Mouse (Mus musculus) megakaryocyte-erythroid progenitor cell, adult 5 weeks (primary cell): ENCODE measurements around the gene Krt5. TPM values are rescaled to one million over a fixed set of nuclear protein-coding genes. Genes with fewer than 3 reads are reported as not detected.

Source experiments
- polyA plus RNA-seq: library from polyadenylated mRNA; stranded (reverse); fragments of >175 nt; gene quantifications from 2 replicates; pipeline ENCODE4 v1.2.3, GENCODE M21; 2012

Krt5 gene
- polyA plus RNA-seq, result not detected in 2 replicates

DNA sequence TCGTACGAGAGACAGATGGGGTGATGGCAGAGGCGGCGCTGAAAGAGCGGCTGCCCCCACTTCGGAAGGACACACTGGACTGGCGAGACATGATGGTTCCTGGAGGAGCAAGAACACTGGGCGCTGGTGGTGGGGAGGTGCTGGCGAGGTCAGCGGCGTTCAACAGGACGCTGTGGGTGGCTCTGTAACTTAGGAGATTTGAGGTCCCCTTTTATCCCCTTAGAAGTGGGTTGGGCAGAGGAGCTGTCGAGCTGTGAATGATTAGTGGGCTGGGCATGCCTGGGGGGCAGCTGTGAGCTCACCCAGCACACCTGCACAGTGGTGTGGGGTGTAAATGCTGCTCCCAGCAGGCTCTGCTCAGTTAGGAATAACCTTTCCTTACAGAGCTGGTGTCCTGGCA is at the start of gene Krt5:
TSS of gene Krt5 (minus strand) at position 179 of the 400 bp plus-strand sequence.

DNA sequence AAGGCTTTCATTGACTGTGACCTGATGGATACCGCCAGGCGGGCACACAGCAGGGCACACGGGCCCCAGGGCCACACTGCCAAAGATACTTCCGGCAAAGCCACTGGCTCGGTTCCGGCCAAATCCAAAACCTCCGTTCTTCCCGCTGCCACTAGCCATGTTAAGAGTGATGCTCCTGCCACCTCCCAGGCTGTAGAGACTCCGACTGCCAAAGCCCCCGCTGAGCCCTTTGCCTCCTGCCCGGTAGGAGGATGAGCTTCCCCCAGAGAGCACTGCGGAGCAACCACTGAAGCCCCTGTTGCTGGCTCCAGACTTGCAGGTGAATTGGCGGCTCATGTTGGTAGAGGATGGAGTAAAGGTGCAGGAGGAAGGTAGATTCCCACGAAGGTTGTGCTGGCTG is 30.0 kb upstream of the Krt5 start, which contains the start of gene Krt71:
TSS of gene Krt71 (minus strand) at position 399 of the 400 bp plus-strand sequence.

DNA sequence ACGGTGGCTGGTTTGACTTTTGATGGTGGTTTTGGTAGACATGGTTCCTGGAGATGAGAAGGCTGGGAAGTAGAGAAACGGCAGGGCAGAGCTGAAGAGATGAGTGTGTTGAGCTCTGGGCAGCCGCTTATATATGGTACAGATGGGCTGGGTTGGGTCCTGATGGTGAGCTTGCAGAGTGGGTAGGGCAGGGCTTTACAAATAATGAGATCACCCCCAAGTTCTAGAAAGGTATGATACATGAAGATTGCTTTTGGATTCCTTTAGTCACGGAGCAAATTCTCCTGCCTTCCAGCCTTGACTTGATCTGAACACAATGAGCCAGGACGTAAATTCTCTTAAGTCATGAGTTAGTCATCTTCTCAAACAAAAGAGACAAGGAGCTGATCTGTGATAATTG is 18.5 kb downstream of the Krt5 start, which contains the start of gene Krt6a:
TSS of gene Krt6a (minus strand) at position 101 of the 400 bp plus-strand sequence.

DNA sequence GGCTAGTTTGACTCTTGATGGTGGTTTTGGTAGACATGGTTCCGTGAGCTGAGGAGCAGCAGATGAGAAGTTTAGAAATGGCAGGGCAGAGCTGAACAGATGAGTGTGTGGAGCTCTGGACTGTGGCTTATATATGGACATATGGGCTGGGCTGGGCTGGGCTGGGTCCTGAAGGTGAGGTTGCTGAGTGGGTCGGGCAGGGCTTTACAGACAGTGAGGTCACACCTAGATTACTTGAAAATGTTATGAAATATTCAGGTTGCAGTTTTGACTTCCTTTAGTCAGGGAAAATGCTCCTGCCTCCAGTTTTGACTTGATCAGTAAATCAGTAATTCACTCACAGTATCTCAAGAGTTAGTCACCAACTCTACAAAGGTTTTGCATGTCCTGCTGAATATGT is 32.5 kb downstream of the Krt5 start, which contains the start of gene Krt6b:
TSS of gene Krt6b (minus strand) at position 101 of the 400 bp plus-strand sequence.

Other genes with a start within 250 kb of the Krt5 start
- gene Krt81, start 249.1 kb downstream of the Krt5 start, polyA plus RNA-seq, result not detected in 2 replicates
- gene Krt86, start 239.4 kb downstream of the Krt5 start, polyA plus RNA-seq, result 0.08 and 0.31 TPM in 2 replicates
- 0.38 and 0.40 TPM in 2 replicates for gene Krt83, start 221.4 kb downstream of the Krt5 start, polyA plus RNA-seq
- not detected in 2 replicates for gene Gm49425, start 195.6 kb downstream of the Krt5 start, polyA plus RNA-seq
- not detected in 2 replicates for gene Krt84, start 180.1 kb downstream of the Krt5 start, polyA plus RNA-seq
- not detected in 2 replicates for gene Krt82, start 162.2 kb downstream of the Krt5 start, polyA plus RNA-seq
- not detected in 2 replicates for gene Krt90, start 149.9 kb downstream of the Krt5 start, polyA plus RNA-seq
- not detected in 2 replicates for gene Krt75, start 139.0 kb downstream of the Krt5 start, polyA plus RNA-seq
- gene Gm5414, start 84.7 kb downstream of the Krt5 start, polyA plus RNA-seq, result not detected in 2 replicates
- not detected in 2 replicates for gene Gm5478, start 65.5 kb downstream of the Krt5 start, polyA plus RNA-seq
- gene Krt6b, start 32.6 kb downstream of the Krt5 start, polyA plus RNA-seq, result not detected in 2 replicates
- gene Krt6a, start 18.6 kb downstream of the Krt5 start, polyA plus RNA-seq, result not detected in 2 replicates
- gene Krt71, start 30.2 kb upstream of the Krt5 start, polyA plus RNA-seq, result not detected in 2 replicates
- gene Krt72, start 73.6 kb upstream of the Krt5 start, polyA plus RNA-seq, result not detected in 2 replicates
- gene Krt73, start 89.4 kb upstream of the Krt5 start, polyA plus RNA-seq, result not detected in 2 replicates
- gene Krt2, start 105.3 kb upstream of the Krt5 start, polyA plus RNA-seq, result not detected in 2 replicates
- gene Krt1, start 137.9 kb upstream of the Krt5 start, polyA plus RNA-seq, result 0.03 TPM in 1 of 2 replicates, not detected in the other
- not detected in 2 replicates for gene Krt77, start 156.8 kb upstream of the Krt5 start, polyA plus RNA-seq
- gene Krt76, start 180.0 kb upstream of the Krt5 start, polyA plus RNA-seq, result not detected in 2 replicates
- not detected in 2 replicates for gene Krt4, start 211.8 kb upstream of the Krt5 start, polyA plus RNA-seq
- gene Krt79, start 227.4 kb upstream of the Krt5 start, polyA plus RNA-seq, result not detected in 2 replicates
- 0.02 TPM in 1 of 2 replicates, not detected in the other for gene Krt78, start 241.4 kb upstream of the Krt5 start, polyA plus RNA-seq